Mouse (Mus musculus) urinary bladder, postnatal 36 days (tissue): ENCODE data around the gene Vmn2r20.
"Not testable (repeated sequence)": the region's sequence is repeated elsewhere in the genome, so short reads cannot be mapped to it uniquely, and the experiment has no call there.

Experiments used
- DNase-seq, 2 experiments: peaks; one replicate each; pipeline ENCODE4 v3.0.0; 2022; ENCODE audit warnings: low spot score in 2 of 2, mixed read lengths in 1 of 2

Vmn2r20 gene

GRCm38 (mm10) chr6:123418016-123418415 lies at the start of gene Vmn2r20:
Gene Vmn2r20 (minus strand): TSS chr6:123418116.
- not testable (repeated sequence) for DNase-seq

- DNase-seq = not testable (repeated sequence)
Measured at GRCm38 (mm10) chr6:123424413-123424812, 6.5 kb upstream of the Vmn2r20 start.

DNA sequence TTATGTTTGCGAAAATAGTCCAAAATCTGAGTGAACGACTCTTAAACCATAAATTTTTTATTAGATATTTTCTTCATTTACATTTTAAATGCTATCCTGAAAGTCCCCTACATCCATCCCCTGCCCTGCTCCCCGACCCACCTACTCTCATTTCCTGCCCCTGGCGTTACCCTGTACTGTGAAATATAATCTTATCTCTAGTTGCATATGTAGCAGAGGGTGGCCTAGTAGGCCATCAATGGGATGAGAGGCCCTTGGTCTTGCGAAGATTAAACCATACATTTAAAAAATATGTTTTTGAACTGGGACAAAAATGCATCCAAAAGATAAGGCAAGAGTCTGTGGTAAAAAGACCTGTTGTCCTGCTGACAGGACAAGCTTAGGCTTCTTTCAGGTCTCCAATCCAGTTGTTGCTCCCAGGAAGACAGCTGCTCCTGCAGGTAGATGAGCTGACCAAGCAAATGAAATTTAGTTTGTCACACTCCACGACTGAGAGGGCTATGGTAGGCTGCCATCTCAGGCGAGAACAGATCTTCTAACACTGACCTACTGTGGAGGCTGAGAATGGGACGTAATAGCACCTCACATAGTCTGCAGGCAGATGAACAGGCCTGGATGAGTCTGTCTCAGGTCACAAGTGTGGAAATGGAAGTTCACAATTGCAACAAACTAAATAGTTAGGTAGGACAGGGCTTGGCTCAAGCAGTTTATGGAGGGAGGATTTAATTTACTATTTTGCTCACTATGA lies 10.8 kb downstream of the Vmn2r20 start:
- DNase-seq = not testable (repeated sequence)

DNA sequence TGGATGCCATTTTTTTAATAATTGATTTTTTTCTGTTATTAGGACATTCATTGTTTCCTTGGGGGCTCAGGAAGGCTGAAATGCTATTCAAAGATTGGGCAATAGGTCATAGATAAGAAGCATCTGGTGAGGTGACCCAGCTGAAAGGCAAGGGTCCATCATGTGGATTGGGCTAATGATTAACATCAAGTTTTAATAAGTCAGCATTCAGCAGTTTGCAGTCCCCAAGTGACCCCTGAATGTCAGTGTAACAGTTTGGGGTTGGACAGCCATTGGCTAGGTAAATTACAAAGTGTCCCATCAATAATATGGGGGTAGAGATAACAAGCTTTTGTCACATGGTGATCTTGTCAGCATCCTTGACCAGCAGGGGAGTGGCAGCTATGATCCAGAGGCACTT lies 29.1 kb downstream of the Vmn2r20 start:
- not testable (repeated sequence) for DNase-seq

DNA sequence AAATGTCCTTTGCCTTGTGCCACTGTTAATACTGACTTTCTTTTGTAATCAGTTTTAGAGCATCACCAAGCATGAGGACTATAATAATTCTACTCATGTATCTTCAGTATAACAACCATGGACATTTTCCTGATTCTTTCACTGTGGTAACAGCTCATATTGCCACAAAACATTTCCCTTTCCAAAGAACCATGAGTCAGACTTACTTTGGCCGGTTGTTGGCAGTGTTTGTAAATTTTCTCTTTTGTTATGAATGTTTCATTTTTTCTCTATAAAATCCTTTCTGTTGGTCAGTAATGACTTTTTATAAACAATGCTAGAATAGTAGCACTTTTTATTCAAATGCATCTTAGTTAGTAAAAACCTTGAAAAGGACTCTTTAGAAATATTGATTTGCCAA lies 71.8 kb downstream of the Vmn2r20 start:
- DNase-seq = no peak

- no peak for DNase-seq
Measured at GRCm38 (mm10) chr6:123340093-123340492, 77.8 kb downstream of the Vmn2r20 start.

GRCm38 (mm10) chr6:123332503-123332902 lies 85.4 kb downstream of the Vmn2r20 start:
- no peak for DNase-seq
